Mouse (Mus musculus): ENCODE measurements around the gene Wwc1. TPM values are rescaled to one million over a fixed set of nuclear protein-coding genes. Genes with fewer than 3 reads are reported as not detected.

Gene Wwc1
- polyA plus RNA-seq, 1 experiment, result not detected

DNA sequence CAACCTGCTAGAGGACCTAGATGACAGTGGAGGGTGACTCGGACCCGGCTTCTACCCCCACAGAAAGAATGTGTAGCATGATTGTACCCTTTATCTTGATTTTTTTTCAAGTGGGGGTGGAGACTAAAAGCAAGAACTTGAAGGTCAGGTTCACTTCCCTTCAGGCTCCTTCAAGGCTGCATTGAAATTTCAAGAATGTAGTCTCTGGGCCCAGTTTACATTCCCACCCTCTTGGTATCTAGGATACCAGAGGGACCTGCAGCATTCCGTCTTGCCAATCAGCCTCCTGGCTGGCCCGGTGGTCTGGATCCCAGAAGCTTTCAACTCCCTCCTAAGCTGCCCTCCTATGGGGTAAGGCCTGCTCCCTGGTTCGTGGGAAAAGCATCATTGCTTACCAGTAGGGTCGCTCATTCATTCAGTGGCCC, 31.9 kb downstream of the Wwc1 start:
- WGBS, result 49% methylated on average over 6 of the region's 6 CpGs
- TF ChIP-seq POLR2A (IDR thresholded peaks at IDR 0.05; ENCODE audit: insufficient read depth, low read depth, low read length), result no peak
- TF ChIP-seq CTCF (IDR thresholded peaks at IDR 0.05; ENCODE audit: insufficient read depth, low read depth, low read length), result no peak
- H3K4me1 ChIP-seq (ENCODE audit: control insufficient read depth, insufficient read depth, low read length), result peaks cover 6% of the 10 kb centered on the region; the same call in 1 of the 2 replicates
- H3K27ac ChIP-seq (ENCODE audit: insufficient read depth, low read depth, low read length), result no peak overlapping the region
- H3K4me3 ChIP-seq (ENCODE audit: insufficient read depth, low read depth, low read length), result no peak overlapping the region

DNA sequence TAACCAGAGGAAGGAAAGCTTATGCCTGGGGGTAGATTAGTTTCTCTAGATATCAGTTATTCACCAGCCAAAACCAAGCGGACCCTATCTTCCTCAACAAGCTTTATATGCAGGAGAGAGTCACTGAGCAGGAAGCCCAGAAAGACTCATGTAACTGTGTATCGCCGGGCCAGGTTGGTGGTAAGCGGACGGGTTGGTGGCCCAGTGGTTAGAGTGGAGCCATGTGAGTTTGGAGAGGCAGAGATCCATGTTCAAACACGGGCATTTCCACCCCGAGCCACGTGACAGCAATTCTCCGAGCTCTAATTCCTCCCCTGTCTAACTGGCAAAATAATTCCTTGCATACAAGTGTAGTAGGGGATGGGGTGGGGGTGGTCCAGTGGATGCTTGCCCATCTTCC, 32.4 kb downstream of the Wwc1 start:
- no peak overlapping the region for H3K4me3 ChIP-seq (ENCODE audit: insufficient read depth, low read depth, low read length)
- WGBS, result 81% methylated on average over 9 of the region's 9 CpGs
- TF ChIP-seq POLR2A (IDR thresholded peaks at IDR 0.05; ENCODE audit: insufficient read depth, low read depth, low read length), result no peak
- TF ChIP-seq CTCF (IDR thresholded peaks at IDR 0.05; ENCODE audit: insufficient read depth, low read depth, low read length), result no peak
- peaks cover 6% of the 10 kb centered on the region; the same call in 1 of the 2 replicates for H3K4me1 ChIP-seq (ENCODE audit: control insufficient read depth, insufficient read depth, low read length)
- H3K27ac ChIP-seq (ENCODE audit: insufficient read depth, low read depth, low read length), result no peak overlapping the region

DNA sequence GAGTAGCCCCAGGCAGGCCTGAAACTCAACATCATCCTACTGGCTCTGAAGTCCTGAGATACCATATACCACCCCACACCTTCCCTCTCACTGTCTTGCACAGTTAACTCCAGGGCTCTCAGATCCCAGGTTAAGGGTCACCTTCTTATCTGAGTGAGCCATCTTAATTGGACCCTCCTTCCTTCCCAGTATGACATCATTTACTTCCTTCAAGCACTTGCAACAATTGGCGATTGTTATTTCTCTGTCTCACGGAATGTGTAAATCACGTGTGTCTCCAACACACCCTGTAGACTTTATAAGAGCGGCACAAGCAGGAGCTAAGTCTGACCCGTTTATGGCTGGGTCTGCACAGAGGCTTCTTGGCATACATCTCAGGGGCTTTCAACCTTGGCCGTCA, 35.1 kb downstream of the Wwc1 start:
- TF ChIP-seq CTCF (IDR thresholded peaks at IDR 0.05; ENCODE audit: insufficient read depth, low read depth, low read length) (no peak), POLR2A (IDR thresholded peaks at IDR 0.05; ENCODE audit: insufficient read depth, low read depth, low read length) (no peak)
- Histone ChIP-seq H3K4me3 (ENCODE audit: insufficient read depth, low read depth, low read length) (no peak overlapping the region), H3K4me1 (ENCODE audit: control insufficient read depth, insufficient read depth, low read length) (peaks cover 3% of the 10 kb centered on the region; the same call in 1 of the 2 replicates), H3K27ac (ENCODE audit: insufficient read depth, low read depth, low read length) (no peak overlapping the region)
- WGBS, result 68% methylated on average over 6 of the region's 6 CpGs

DNA sequence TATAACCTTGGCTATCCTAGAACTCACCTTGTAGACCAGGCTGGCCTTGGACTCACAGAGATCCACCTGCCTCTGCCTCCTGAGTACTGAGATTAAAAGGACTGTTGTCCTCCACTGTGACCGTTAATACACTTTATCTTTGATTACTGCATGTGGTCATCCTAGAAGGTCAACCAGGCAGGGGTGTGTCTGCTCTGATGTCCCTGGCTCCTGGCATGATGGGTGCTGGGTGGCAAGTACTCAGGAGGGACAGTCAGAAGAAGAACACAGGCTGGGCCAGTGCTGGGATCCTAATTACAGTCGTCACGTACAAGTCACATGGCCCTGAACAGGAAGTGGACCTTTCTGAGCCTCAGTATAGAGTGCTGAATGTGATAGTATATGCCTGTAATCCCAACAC, 38.7 kb downstream of the Wwc1 start:
- WGBS, result 84% methylated on average over 3 of the region's 3 CpGs
- Histone ChIP-seq H3K4me3 (ENCODE audit: insufficient read depth, low read depth, low read length) (no peak overlapping the region), H3K4me1 (ENCODE audit: control insufficient read depth, insufficient read depth, low read length) (no peaks in the 10 kb centered on the region), H3K27ac (ENCODE audit: insufficient read depth, low read depth, low read length) (no peak overlapping the region)
- no peak for TF ChIP-seq CTCF (IDR thresholded peaks at IDR 0.05; ENCODE audit: insufficient read depth, low read depth, low read length)
- TF ChIP-seq POLR2A (IDR thresholded peaks at IDR 0.05; ENCODE audit: insufficient read depth, low read depth, low read length), result no peak

- H3K4me3 ChIP-seq (ENCODE audit: insufficient read depth, low read depth, low read length), result no peak overlapping the region
- no peaks in the 10 kb centered on the region for H3K4me1 ChIP-seq (ENCODE audit: control insufficient read depth, insufficient read depth, low read length)
- TF ChIP-seq POLR2A (IDR thresholded peaks at IDR 0.05; ENCODE audit: insufficient read depth, low read depth, low read length), result no peak
- TF ChIP-seq CTCF (IDR thresholded peaks at IDR 0.05; ENCODE audit: insufficient read depth, low read depth, low read length), result no peak
- no peak overlapping the region for H3K27ac ChIP-seq (ENCODE audit: insufficient read depth, low read depth, low read length)
- 54% methylated on average over 5 of the region's 5 CpGs for WGBS
Observed at GRCm38 (mm10) chr11:35941064-35941463, 39.3 kb downstream of the Wwc1 start.

DNA sequence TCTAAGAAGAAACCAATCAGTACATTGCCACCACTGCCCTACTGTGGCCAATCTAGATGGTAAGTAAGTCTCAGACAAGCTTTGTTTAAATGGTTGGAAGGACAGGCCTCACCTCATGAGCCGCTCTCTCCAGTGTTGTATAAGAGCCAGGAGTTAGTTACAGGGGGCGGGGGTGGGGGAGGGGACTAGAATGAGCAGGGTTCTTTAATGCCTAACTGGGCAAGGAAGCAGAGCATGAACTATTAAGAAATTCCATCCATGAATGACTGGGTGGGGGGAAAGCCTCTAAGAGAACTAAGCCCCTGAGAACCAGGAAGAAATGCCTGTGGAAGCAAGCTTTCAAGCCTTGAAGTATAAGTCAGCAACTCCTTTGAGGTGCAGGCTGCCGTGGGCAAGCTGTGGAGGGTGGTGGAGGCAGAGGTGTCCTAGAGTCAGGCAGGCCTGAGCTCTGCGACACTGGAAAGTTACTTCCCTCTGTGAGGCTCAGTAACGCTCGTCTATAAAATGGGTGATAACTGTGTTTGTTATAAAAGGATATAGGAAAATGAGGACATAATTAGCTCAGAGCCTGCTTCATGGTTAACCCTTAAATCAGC, 41.4 kb downstream of the Wwc1 start:
- TF ChIP-seq CTCF (IDR thresholded peaks at IDR 0.05; ENCODE audit: insufficient read depth, low read depth, low read length) (no peak), POLR2A (IDR thresholded peaks at IDR 0.05; ENCODE audit: insufficient read depth, low read depth, low read length) (no peak)
- Histone ChIP-seq H3K4me3 (ENCODE audit: insufficient read depth, low read depth, low read length) (no peak overlapping the region), H3K4me1 (ENCODE audit: control insufficient read depth, insufficient read depth, low read length) (no peaks in the 10 kb centered on the region), H3K27ac (ENCODE audit: insufficient read depth, low read depth, low read length) (no peak overlapping the region)
- 64% methylated on average over 6 of the region's 6 CpGs for WGBS

- TF ChIP-seq CTCF (IDR thresholded peaks at IDR 0.05; ENCODE audit: insufficient read depth, low read depth, low read length), result no peak
- no peak for TF ChIP-seq POLR2A (IDR thresholded peaks at IDR 0.05; ENCODE audit: insufficient read depth, low read depth, low read length)
- WGBS, result 35% methylated on average over 3 of the region's 3 CpGs
- Histone ChIP-seq H3K4me1 (ENCODE audit: control insufficient read depth, insufficient read depth, low read length) (peaks cover 10% of the 10 kb centered on the region), H3K4me3 (ENCODE audit: insufficient read depth, low read depth, low read length) (no peak overlapping the region), H3K27ac (ENCODE audit: insufficient read depth, low read depth, low read length) (no peak overlapping the region)
Observed at GRCm38 (mm10) chr11:35935645-35936044, 44.7 kb downstream of the Wwc1 start.

DNA sequence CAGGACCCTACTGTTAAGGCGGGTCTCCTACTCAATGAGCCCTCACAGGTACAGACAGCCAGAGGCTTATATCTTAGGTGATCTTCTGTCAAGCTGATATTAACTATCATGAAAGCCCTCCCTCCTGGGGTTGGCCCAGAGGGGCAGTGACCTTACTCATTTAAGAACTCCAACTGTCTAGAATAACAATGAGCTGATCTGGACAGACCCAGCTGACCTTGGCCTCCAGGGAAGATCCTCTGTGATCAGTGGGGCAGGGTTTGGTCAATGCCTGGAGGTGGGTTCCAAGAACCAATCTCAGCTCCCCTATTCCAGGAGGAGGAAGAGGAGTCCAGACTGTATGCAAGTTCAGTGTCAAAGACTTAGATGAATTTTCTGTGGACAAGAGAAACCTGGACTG, 45.2 kb downstream of the Wwc1 start:
- TF ChIP-seq CTCF (IDR thresholded peaks at IDR 0.05; ENCODE audit: insufficient read depth, low read depth, low read length) (no peak), POLR2A (IDR thresholded peaks at IDR 0.05; ENCODE audit: insufficient read depth, low read depth, low read length) (no peak)
- H3K27ac ChIP-seq (ENCODE audit: insufficient read depth, low read depth, low read length), result no peak overlapping the region

GRCm38 (mm10) chr11:35933402-35934085, 46.8 kb downstream of the Wwc1 start:
- Histone ChIP-seq H3K4me3 (ENCODE audit: insufficient read depth, low read depth, low read length) (no peak overlapping the region), H3K27ac (ENCODE audit: insufficient read depth, low read depth, low read length) (peak overlapping the region; percentile 32; the same call in 1 of the 2 replicates), H3K4me1 (ENCODE audit: control insufficient read depth, insufficient read depth, low read length) (peaks cover 10% of the 10 kb centered on the region)
- 32% methylated on average over 14 of the region's 14 CpGs for WGBS
- TF ChIP-seq POLR2A (IDR thresholded peaks at IDR 0.05; ENCODE audit: insufficient read depth, low read depth, low read length) (no peak), CTCF (IDR thresholded peaks at IDR 0.05; ENCODE audit: insufficient read depth, low read depth, low read length) (no peak)

More for the DNA sequence above, 45.2 kb downstream of the Wwc1 start:
- H3K4me1 ChIP-seq (ENCODE audit: control insufficient read depth, insufficient read depth, low read length), result peaks cover 10% of the 10 kb centered on the region
- no peak overlapping the region for H3K4me3 ChIP-seq (ENCODE audit: insufficient read depth, low read depth, low read length)
- WGBS, result 96% methylated on average over 1 of the region's 1 CpGs

All from olfactory bulb, adult 2 months (tissue).